ENCODE assay signal across 15 mouse cellular contexts in the genomic region with DNA sequence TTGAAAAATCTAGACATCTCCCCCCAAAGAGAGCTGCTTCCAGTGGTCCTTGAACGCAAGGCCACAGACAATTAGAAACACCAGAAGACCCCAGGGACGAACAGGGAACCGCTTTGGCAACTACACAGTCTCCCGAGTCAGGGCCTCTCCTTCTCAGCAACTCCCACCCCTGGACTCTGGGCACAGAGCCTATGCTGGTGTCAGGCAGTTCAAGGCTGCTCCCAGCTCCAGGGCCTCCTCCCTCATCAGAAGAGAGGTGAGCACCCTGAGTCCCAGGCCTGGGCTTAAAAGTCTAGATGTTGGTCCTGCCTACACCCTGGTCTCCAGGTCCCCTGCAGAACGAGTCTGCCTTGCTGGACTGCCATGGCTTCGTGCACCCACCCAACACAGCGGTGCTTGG. TPM values are rescaled to one million over a fixed set of nuclear protein-coding genes. Genes with fewer than 3 reads are reported as not detected.
A peak's percentile ranks its signal among the peaks of the same experiment; 100 is the strongest.
DNase-seq lines count a peak whose midpoint lies in the region; ATAC-seq and TF ChIP-seq lines count a peak whose summit lies in the region.
"Had no signal": no experiment of that assay in that cellular context is flagged by ENCODE, and none has a peak within 500 bp of the region (broad histone marks: within the 10 kb centered on the region; RNA-seq: fewer than 3 reads in every experiment).

No protein-coding gene starts in this region.

- H3K36me3 ChIP-seq in forebrain, embryonic 10.5 days (replicated peaks) = peaks cover 93% of the 10 kb centered on the region
- 0 out of 2 replicates have a peak, but pooled peaks cover 3% of the 10 kb centered on the region for H3K36me3 ChIP-seq in forebrain, embryonic 16.5 days (ENCODE audit: control insufficient read depth, insufficient read depth)
- H3K36me3 ChIP-seq in kidney, adult 2 months (ENCODE audit: control insufficient read depth, insufficient read depth, low read length) = no peaks in the 10 kb centered on the region

- DNase-seq in forebrain, embryonic 10.5 days (ENCODE audit: extremely low spot score, low spot score) = no peak
- peak; percentile 48 for DNase-seq in kidney, postnatal 14 days
- no peak for DNase-seq in kidney, adult 2 months
- DNase-seq in urinary bladder, postnatal 14 days (ENCODE audit: low spot score) = peak; percentile 46
- DNase-seq in urinary bladder, postnatal 36 days (ENCODE audit: low spot score in 2 of 2) = no peak
- DNase-seq in spleen, postnatal 10 days (ENCODE audit: low spot score in 2 of 2) = no peak
- no peak for DNase-seq in retina, embryonic 14.5 days (ENCODE audit: low spot score)
- DNase-seq: cerebellum, adult 8-10 months; lung, embryonic 14.5 days; thymus, postnatal 14 days had no signal

- no peaks in the 10 kb centered on the region for H3K9me3 ChIP-seq in forebrain, embryonic 10.5 days
- no peaks in the 10 kb centered on the region for H3K9me3 ChIP-seq in forebrain, embryonic 16.5 days (ENCODE audit: control insufficient read depth, low read length)
- H3K9me3 ChIP-seq: embryonic facial prominence, embryonic 15.5 days; forebrain, embryonic 12.5 days had no signal

- no peak overlapping the region for H3K4me2 ChIP-seq in forebrain, embryonic 16.5 days (ENCODE audit: low read length)
- H3K4me2 ChIP-seq: embryonic facial prominence, embryonic 15.5 days; forebrain, embryonic 12.5 days; lung, embryonic 14.5 days had no signal

- peaks cover 78% of the 10 kb centered on the region for H3K4me1 ChIP-seq in forebrain, embryonic 10.5 days
- H3K4me1 ChIP-seq in forebrain, embryonic 16.5 days (replicated peaks; ENCODE audit: control insufficient read depth, insufficient read depth, low read length) = peaks cover 30% of the 10 kb centered on the region
- peaks cover 44% of the 10 kb centered on the region for H3K4me1 ChIP-seq in kidney, adult 2 months (ENCODE audit: control insufficient read depth, insufficient read depth, low read length)

- peak overlapping the region; percentile 52 for H3K27ac ChIP-seq in forebrain, embryonic 10.5 days
- no peak overlapping the region for H3K27ac ChIP-seq in forebrain, embryonic 16.5 days (ENCODE audit: low read length)
- no peak overlapping the region for H3K27ac ChIP-seq in kidney, adult 2 months (ENCODE audit: insufficient read depth, low read depth, low read length)
- H3K27ac ChIP-seq: embryonic facial prominence, embryonic 15.5 days; forebrain, embryonic 12.5 days had no signal

- no peaks in the 10 kb centered on the region for H3K27me3 ChIP-seq in forebrain, embryonic 10.5 days (ENCODE audit: poor library complexity, severe bottlenecking)
- H3K27me3 ChIP-seq in forebrain, embryonic 16.5 days (replicated peaks; ENCODE audit: control insufficient read depth, insufficient read depth, low read length) = no peaks in the 10 kb centered on the region
- H3K27me3 ChIP-seq in kidney, adult 2 months (replicated peaks; ENCODE audit: control insufficient read depth, insufficient read depth, low read length) = no peaks in the 10 kb centered on the region
- H3K27me3 ChIP-seq: embryonic facial prominence, embryonic 15.5 days; forebrain, embryonic 12.5 days had no signal

- H3K4me3 ChIP-seq in forebrain, embryonic 10.5 days = no peak overlapping the region
- H3K4me3 ChIP-seq in forebrain, embryonic 16.5 days (replicated peaks; ENCODE audit: low read length) = no peak overlapping the region
- H3K4me3 ChIP-seq in kidney, adult 2 months (ENCODE audit: insufficient read depth, low read depth, low read length) = no peak overlapping the region
- H3K4me3 ChIP-seq: embryonic facial prominence, embryonic 15.5 days; forebrain, embryonic 12.5 days had no signal

- no peak for ATAC-seq in forebrain, embryonic 16.5 days
- ATAC-seq: activated CD4-positive, CD25-positive, alpha-beta regulatory T cell, adult 4 months; inflammation-experienced regulatory T-cells, adult 6 months had no signal

- TF ChIP-seq CTCF in kidney, adult 2 months (conservative IDR thresholded peaks at IDR 0.05; ENCODE audit: insufficient read depth, insufficient read length, low read depth, low read length) = no peak

- WGBS in forebrain, embryonic 10.5 days = 92% methylated on average over 7 of the region's 7 CpGs
- WGBS in forebrain, embryonic 16.5 days = 84% methylated on average over 7 of the region's 7 CpGs
- 65% methylated on average over 7 of the region's 7 CpGs for WGBS in kidney, adult 2 months

- H3K9ac ChIP-seq in forebrain, embryonic 16.5 days (replicated peaks; ENCODE audit: low read depth, low read length) = no peak overlapping the region
- H3K9ac ChIP-seq: embryonic facial prominence, embryonic 15.5 days; forebrain, embryonic 12.5 days; lung, embryonic 14.5 days had no signal

- no peak for TF ChIP-seq POLR2A in kidney, adult 2 months (IDR thresholded peaks at IDR 0.05; ENCODE audit: low read depth, low read length)

RNA-seq across cellular contexts. Expression of gene Ptprf, which starts 10.7 kb away (rescaled TPM):
- 99.7 and 102 TPM in 2 replicates for polyA plus RNA-seq in forebrain, embryonic 10.5 days (2016; fragmentation: Nextera tagmentation; extraction: Ambion mirVana)
- polyA plus RNA-seq in forebrain, embryonic 16.5 days (2015; fragmentation: Nextera tagmentation; extraction: Ambion mirVana) = 77.0 and 81.6 TPM in 2 replicates
- polyA plus RNA-seq in kidney, adult 2 months (2012; rRNA removed) = 89.9 and 114 TPM in 2 replicates

Comparison
In these comparisons a context has a peak if more than half of its experiments do, and no peak if none do; other contexts are left out.
1. DNase-seq: peak in kidney, postnatal 14 days (single experiment) and urinary bladder, postnatal 14 days (single experiment); none in forebrain, embryonic 10.5 days (single experiment), kidney, adult 2 months (single experiment), urinary bladder, postnatal 36 days (0 of 2), spleen, postnatal 10 days (0 of 2) and retina, embryonic 14.5 days (single experiment).